Mouse (Mus musculus): Measurements from ENCODE around the gene Axin2.
"Not testable (repeated sequence)": the region's sequence is repeated elsewhere in the genome, so short reads cannot be mapped to it uniquely, and the experiment has no call there.

Gene Axin2

DNA sequence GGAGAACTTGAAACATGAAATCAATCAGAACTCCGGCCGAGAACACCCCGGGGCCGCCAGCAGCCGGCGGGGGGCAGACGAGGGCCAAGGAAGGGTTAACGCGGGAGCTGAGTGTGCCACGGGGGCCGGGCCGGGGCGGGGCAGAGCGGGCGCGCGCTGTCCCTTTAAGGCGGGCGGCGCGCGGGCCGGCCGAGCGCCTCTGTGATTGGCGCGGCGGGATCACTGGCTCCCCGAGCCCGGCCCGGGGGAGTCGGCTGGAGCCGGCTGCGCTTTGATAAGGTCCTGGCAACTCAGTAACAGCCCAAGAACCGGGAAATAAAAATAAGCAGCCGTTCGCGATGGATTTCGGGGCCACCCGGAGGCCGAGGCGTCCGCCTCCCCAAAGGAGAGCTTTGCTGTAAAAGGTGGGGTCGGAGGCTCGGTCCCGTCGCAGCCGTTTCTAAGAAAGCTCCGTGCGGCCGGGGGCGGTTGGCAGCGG is at the start of gene Axin2:
Axin2 (plus strand) TSS at position 192 of the 478 bp plus-strand sequence.
- DNase-seq (ENCODE audit: low read depth in 1 of 2, low spot score in 2 of 2): peak in 1 of 2 experiments; percentile 11

DNA sequence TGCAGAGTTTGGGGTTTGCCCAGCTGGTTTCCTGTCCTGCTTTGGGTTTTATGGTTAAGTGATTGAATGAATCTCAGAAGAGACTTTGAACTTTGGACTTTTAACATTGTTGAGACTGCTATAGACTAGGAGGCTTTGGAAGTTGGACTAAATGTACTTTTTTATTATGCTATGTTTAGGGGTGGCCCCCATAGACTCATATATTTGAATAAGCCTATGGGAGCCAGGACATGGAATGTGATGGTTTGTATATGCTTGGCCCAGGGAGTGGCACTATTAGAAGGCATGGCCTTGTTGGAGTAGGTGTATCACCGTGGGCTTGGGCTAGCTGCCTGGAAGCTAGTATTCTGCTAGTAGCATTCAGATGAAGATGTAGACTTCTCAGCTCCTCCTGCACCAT is 48.9 kb upstream of the Axin2 start:
- DNase-seq (ENCODE audit: low read depth in 1 of 2, low spot score in 2 of 2): not testable (repeated sequence)

DNA sequence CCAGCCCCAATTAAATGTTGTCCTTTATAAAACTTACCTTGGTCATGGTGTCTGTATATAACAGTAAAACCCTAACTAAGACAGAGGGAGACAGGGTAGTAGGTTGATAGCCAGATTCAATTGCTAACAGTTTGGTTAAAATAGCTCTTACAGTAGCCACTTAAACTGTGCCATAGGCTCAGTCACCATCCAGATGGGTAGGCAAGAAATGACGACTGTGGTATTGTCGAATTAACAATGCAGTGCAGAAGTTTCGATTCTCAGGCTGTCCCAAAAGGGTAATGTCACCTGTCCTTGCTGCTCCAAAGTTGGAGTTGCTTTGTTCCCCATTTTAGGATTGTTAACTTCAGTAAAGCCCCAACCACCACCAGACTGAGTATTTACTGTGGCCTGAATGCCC is 48.4 kb upstream of the Axin2 start:
- no peak for DNase-seq (ENCODE audit: low read depth in 1 of 2, low spot score in 2 of 2)

DNA sequence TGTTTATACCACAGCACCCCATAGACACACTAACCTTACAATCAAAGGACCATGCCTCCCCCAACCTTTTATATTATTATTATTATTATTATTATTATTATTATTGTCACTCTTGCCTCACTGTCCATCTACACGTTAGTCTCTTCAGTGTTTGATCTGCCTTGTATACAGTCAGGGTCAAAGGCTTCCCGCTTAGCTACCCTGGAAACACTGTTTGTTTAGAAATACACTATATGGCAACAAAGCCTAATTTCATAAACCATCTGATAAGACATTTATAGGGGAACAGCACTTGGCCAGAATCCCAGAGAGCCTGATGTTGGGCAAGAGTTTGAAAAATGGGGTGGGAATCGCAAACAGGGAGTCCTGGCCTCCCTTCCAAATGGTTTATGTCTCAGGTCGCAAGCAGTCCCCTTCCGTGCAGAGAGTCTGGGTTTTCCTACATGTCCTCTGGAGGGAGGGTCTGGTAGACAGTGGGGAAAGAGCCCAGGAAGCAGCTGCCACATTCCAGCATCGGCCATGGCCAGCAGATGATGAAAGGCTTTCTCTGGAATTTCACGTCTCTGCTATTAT is 43.4 kb upstream of the Axin2 start:
- no peak for DNase-seq (ENCODE audit: low read depth in 1 of 2, low spot score in 2 of 2)

DNA sequence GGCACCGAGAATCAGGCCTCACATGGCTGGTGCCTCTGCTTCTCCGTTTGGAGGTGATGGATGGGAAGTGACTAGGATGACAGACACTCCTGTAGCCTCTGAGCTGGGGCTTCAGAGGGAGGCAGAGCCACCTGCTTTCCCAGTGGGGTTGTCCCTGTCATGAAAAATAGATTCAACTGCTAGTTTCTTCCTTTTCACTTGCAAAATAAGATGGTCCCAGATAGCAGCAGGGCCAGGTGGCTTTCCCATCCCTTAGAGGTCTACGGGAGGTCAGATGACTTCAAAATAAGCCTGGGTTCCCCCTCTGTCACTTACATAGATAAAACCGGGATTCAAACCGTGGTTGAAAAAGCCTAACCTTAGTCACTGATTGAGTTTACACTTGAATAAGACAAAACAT is 42.6 kb upstream of the Axin2 start:
- DNase-seq (ENCODE audit: low read depth in 1 of 2, low spot score in 2 of 2): no peak

DNA sequence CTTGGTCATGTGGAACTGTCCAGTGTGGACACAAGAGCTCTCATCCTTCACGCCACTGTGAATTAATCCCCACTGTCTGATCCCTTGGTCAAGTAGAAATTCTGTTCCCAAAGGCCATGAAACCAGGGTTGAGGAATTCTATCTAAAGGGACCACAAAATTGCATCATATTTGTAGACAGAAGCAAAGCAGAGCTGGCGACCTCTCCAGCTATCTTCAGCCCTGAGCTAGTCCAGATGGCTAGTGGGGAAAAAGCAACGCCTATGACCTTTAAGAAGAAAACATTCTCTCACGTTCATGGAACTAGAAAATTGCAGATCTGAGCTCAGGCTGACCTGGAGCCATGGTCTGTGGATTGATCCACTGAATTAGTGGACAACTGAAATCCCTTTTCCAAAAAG is 39.6 kb upstream of the Axin2 start:
- no peak for DNase-seq (ENCODE audit: low read depth in 1 of 2, low spot score in 2 of 2)

DNA sequence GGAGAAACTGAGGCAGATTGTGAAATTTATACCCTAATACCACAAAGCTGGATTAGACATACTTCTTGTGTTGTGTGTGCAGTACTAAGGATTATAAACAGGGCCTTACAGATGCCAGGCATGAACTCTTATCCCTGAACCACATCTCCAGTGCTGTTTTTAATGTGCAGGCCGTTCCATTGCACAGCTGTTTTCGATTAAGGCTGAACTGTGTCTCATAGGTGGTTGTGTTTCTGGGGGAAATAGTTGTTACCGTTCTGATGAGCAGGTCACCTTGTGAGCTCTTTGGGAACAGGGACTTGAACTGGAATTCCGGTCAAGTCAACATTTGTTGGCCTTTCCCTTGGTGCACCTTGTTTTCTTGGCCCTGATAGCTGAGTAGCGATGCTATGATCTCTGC is 38.5 kb upstream of the Axin2 start:
- DNase-seq (ENCODE audit: low read depth in 1 of 2, low spot score in 2 of 2): no peak

DNA sequence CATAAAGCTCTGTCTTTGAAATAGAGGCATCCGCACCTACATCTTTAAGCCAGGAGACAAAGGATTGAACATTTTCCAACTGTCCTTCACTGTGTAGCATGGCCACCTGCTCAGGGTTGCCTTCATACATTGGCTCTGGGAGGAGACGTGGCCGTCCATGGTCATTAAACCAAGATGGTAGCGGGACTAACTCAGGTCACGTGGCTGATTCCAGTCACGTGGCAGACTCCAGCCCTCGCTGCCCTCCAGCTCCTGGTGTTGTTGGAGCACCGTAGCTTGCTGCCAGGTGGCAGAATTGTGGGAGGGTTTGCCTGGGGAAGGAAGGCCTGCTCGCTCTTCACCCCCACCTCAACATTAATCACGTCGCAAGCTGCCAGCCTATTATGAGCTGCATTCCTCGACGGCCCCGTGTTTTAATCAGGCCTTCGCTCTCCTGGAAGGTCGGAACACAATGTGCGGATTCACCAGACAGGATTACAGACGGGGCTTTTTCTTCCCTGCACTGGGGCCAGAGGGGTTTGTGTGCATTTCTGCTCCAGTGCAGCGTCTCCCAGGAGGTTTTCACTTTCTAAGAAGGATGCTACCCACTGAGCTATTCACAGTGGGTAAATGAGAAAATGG is 34.8 kb upstream of the Axin2 start:
- no peak for DNase-seq (ENCODE audit: low read depth in 1 of 2, low spot score in 2 of 2)

DNA sequence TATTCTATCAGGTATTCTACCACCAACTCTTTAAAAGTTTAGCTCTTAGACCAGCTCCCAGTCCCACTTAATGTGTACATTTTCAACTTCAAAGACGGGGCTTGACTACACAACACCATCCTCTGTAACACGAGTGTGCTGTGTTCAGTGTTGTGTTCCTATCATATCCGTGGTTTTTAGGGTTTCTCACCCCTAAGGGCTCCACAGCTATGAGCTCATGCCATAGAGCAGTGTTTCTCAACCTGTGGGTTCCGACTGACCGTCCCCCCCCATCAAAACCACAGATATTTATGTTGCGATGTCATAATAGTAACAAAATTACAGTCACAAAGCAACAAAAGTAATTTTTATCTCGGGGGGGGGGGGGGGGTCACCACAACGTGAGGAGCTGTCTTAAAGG is 34.1 kb upstream of the Axin2 start:
- DNase-seq (ENCODE audit: low read depth in 1 of 2, low spot score in 2 of 2): no peak

DNA sequence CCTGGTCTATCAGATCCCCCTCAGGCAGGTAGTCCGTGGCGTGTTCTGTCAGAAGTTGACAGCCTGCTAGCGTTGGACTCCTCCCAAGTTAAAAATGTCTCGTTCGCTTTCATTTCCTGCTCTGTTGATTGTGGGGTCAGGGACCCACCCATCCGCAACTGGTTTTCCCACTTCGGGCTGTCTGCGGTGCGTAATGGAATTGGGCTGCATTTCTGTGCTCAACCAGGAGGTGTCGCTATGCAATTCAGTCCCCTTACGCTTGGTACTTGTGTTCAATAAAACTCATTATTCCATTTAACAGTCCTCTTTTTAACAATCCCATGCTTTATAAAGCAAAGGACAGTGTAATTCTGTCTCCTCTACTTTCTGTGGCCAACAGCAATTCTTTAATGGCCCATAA is 31.0 kb upstream of the Axin2 start:
- no peak for DNase-seq (ENCODE audit: low read depth in 1 of 2, low spot score in 2 of 2)

DNA sequence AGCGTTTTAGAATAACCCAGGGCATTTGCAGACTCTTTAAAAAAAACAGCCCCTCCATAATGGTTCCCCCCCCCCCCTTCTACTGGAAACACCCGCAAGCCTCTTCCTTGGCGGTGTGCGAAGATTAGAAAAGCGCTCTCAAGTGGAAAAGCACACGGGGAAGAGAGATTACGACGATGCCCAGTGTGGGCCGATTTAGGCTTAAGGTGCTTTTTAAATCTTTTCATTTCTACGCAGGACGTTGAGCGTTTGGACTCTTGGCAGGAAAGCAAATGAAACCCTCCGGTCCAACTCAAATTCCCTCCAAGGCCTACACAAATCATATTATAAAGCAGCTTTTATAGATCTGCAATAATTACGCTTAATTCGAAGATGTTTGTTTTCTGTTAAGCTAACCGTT is 29.6 kb upstream of the Axin2 start:
- no peak for DNase-seq (ENCODE audit: low read depth in 1 of 2, low spot score in 2 of 2)

DNA sequence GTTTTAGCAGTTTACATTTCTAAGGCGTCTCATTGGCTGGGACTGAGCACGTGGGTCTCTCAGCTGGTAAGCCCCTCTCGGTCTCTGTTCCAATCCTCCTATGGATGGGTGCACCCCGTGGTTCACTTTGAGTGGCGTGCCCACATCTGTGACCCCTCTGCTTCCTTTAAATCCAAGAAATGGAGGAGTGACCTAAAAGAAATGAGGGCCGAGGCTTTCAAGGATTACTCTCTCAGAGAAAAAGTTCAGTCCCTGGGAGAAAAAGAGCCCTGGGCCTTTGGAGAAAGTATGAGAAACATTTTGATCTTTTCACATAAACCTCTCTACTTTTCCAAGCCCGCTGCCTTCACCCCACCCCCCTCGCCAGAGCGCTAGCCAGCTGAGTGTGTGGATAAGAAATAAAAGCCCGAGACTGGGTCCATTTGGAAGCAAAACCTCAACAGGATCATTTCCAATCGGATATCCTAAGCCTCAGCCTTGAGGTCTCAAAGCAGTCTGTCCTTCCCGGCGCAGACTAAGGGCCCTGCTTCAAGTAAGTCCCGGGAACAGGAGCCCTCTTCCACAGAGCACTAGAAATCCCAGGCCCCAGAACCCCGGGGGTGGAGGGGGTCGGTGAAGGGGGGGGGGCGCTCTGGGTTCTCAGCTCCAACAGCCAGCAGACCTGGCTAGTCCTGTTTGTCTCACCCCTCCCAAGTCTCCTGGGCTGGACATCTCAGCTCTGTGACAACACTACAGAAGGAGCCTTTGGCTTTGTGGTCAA is 28.9 kb upstream of the Axin2 start:
- DNase-seq (ENCODE audit: low read depth in 1 of 2, low spot score in 2 of 2): no peak

DNA sequence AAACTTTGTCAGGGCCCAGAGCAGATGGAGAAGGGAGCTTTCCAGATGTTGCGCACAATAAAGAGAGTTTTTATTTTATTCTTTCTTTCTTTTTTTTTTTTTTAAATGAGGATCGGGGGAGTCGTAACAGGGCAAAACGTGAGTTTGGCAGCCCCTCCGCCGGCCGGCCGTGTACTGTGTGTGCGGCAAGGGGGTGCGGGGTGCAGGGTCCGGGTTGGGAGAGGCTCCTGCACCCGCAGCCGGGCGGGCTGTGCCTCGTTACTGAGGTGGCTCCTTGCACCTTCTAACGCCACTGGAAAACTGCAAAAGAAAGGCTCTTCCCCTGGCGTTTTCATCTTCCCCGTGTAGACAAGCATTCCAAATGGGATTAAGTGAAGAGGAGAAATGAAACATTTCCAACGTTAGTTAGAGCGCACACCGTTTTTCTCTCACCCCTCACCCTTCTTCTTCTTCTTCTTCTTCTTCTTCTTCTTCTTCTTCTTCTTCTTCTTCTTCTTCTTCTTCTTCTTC is 28.2 kb upstream of the Axin2 start:
- DNase-seq (ENCODE audit: low read depth in 1 of 2, low spot score in 2 of 2): no peak

DNA sequence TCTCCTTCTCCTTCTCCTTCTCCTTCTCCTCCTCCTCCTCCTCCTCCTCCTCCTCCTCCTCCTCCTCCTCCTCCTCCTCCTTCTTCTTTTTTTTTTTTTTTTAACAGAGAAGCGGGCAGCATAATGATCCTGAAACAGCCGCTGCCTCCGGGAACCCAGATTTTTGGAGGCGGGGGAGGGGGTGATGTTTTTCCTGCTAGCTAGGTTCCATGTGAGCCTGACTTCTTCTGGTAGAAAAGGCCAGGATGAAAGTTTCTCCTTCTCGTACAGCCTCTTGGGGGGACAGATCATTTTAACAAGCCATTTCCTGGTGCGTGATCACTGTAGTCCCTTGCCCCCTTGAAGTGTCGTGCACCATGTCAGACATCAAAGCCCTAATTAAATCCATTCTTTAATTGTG is 27.7 kb upstream of the Axin2 start:
- no peak for DNase-seq (ENCODE audit: low read depth in 1 of 2, low spot score in 2 of 2)

DNA sequence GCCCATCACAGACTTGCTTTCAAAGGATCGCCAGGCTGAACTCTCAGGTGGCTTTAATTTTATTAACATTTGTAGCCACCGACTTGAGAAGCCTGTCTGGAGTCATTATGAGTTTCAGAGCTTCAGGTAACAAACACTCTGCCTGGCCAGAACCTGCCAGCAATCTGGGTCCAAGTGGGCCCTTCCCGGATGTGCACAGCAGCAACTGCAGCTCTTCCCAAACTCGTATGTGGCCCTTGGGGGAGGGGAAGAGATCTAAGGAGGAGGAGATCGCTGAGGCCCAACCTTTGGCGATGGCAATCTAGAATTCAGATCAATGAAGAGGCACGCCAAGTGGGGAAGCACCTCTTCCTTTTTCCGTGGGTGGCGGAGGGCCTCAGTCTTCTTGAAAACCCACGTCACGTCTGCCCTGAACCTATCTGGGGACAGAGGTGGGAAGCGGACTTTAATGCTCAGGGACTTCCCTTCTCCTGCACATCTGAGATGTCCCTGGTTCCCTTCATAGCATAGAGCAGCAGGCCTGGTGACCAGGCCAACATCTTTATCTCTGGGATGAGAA is 26.8 kb upstream of the Axin2 start:
- DNase-seq (ENCODE audit: low read depth in 1 of 2, low spot score in 2 of 2): no peak

DNA sequence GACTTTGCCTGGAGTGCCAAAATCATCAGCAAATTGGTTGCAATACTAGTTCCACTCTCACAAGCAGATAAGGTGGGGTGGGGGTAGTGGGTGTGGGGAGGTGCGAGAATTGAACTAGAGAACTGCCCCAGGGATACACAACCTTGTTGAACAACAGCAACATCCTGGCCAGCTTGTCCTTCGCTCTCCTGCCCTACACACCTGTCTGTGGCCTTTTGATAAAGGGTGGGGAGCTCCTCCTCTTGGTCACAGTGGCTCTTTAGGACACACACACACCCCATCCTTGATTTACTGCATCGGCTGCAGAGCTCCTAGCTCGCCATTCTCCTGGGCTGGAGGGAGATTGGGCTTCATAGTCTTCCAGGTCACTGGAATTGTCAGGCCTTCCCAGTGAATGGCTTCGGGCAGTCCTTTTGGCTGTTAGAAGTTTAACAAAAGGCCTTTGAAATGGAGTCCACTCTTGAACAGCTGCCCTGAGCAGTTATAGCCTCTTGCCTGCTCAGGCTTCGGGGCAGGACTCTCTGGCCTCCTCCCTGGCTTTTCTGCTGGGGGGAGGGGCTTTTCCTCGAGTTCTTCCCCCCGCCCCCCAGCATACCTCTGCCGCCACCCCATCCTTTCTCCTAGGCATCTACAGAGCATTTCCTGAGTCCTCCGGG is 26.2 kb upstream of the Axin2 start:
- no peak for DNase-seq (ENCODE audit: low read depth in 1 of 2, low spot score in 2 of 2)

DNA sequence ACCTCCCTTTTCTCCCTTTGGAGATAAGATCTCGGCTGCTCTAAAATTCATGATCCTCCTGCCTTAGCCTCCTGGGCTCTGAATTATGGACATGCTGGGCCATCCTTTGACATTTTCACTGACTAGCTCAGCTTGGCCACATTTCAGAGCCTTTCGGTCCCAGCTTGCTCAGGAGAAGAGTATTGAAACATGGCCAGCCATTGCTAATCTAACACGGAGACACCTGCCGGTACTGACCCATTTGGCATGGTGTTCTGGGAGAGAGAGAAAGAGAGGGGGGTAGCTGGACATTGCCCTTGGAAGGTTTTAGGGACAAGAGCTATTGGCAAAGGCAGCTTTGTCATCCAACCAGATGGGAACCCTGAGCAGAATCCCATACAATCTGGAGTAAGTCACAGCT is 23.1 kb upstream of the Axin2 start:
- DNase-seq (ENCODE audit: low read depth in 1 of 2, low spot score in 2 of 2): no peak

DNA sequence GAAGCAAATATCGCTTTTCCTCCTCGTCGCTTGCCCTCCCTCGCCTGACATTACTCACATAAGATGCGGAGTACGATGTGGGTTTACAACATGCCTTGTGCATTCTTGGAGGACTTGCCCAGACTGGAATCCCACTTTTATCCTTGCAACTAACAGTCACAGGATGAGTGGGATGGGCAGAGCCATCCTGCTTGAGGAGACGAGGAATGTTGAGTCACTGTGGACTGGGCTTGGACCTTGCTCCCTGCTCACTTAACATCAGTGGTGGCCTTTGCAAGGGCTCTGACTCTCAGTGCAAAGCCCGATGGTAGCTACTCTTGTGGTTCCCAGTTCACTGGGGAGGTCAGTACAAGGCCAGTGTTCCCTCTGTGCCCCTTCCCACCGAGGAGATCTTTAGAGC is 22.1 kb upstream of the Axin2 start:
- DNase-seq (ENCODE audit: low read depth in 1 of 2, low spot score in 2 of 2): no peak

DNA sequence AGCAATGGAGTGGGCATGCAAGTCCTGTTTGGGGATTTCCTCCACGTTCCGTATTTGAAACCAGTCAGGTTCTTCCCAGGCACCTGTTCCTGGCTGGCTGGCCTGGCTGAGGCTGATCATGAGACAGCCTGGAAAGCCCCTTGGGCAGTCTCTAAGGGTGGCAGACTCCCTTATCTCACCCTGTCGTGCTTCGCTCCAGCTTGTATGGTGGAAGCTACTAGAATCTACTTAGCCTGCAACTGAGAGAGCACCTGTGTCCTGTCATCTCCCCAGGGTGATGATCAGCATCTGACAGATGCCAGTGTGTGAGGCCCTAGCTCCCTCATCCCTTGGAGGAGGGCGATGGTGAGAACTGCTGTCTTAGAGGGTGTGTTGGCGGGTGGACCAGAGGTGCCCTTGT is 21.7 kb upstream of the Axin2 start:
- no peak for DNase-seq (ENCODE audit: low read depth in 1 of 2, low spot score in 2 of 2)

DNA sequence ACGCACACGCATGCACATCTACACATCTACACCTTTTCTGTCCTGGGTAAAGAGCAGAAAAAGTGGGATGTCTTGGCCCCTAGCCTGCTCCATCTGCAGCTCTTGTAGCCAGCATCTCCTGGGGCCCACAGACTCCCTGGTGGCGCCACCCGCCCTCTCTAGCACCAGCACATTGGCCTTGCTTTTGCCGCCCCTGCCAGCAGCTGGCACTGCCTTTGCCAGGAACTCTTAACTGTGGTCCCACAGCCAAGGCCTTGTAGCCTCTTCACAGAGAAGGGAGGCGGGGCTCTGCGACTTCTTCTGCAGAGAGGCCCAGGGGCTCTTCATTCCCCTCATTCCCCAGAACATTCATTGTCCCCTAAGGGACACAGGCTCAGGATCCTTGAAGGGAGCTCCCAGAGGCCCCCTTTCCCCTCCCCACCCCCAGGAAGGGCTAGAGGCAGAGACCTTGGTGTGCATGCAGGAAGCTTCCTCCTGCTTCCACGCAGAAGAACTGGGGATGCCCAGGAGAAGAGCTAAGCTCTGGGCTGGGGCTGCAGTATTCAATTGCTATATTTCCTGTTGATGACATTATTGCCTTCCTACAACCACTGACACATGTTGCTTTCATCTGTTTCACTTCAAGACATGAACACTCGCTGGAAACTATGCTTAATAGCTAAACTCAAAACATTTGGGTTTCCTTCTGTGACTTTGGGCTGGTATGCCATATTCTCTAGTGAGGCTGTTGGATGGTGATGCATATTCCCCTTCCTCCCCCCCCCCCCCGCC is 19.2 kb upstream of the Axin2 start:
- no peak for DNase-seq (ENCODE audit: low read depth in 1 of 2, low spot score in 2 of 2)

DNA sequence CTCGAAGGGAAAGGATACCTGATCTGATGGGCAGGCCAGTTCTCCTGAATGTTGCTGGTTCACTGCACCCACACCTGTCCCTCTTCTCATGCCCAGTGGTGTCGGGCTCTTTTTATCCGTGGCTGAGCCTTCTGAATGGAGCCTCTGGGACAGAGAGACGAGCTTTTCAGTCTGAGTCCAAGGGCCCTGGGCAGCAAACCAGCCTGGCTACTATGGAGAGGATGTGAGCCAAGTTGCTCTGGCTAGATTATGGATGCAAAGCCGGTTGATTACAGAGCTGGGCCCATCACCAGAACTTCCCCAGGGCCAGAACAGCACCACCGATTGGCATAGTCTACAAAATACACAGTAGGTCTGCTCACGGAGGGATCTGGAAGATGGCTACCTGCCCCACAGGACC is 18.5 kb upstream of the Axin2 start:
- DNase-seq (ENCODE audit: low read depth in 1 of 2, low spot score in 2 of 2): no peak
